Mouse (Mus musculus): ENCODE results near the gene Gng5.

Gene Gng5

GRCm38 (mm10) chr3:146499431-146500002 is at the start of gene Gng5, which contains the start of gene Spata1:
TSS of gene Gng5 (plus strand) at chr3:146499807.
TSS of gene Spata1 (minus strand) at chr3:146499753.
- in situ Hi-C loops (cut with MboI): loop anchor here (25.0 kb wide), 1 partner anchor 1387 kb away; the partner anchor contains the start of gene Odf2l

- in situ Hi-C loops (cut with MboI): no loop called here
Measured at GRCm38 (mm10) chr3:146450371-146450841, 49.2 kb upstream of the Gng5 start.

- in situ Hi-C loops (cut with MboI): no loop called here
Measured at GRCm38 (mm10) chr3:146451375-146451774, 48.2 kb upstream of the Gng5 start.

- in situ Hi-C loops (cut with MboI): no loop called here
Measured at GRCm38 (mm10) chr3:146462939-146463338, 36.7 kb upstream of the Gng5 start.

- in situ Hi-C loops (cut with MboI): no loop called here
Measured at GRCm38 (mm10) chr3:146469226-146469625, 30.4 kb upstream of the Gng5 start.

GRCm38 (mm10) chr3:146472657-146473056 is 26.9 kb upstream of the Gng5 start:
- in situ Hi-C loops (cut with MboI): no loop called here

- in situ Hi-C loops (cut with MboI): no loop called here
Measured at GRCm38 (mm10) chr3:146473741-146474140, 25.9 kb upstream of the Gng5 start.

- in situ Hi-C loops (cut with MboI): no loop called here
Measured at GRCm38 (mm10) chr3:146474428-146474827, 25.2 kb upstream of the Gng5 start.

- in situ Hi-C loops (cut with MboI): no loop called here
Measured at GRCm38 (mm10) chr3:146482044-146482443, 17.6 kb upstream of the Gng5 start.

GRCm38 (mm10) chr3:146486464-146486863 is 13.1 kb upstream of the Gng5 start:
- in situ Hi-C loops (cut with MboI): no loop called here

GRCm38 (mm10) chr3:146494941-146495340 is 4.7 kb upstream of the Gng5 start:
- in situ Hi-C loops (cut with MboI): no loop called here

GRCm38 (mm10) chr3:146498989-146499388 is 618 bp upstream of the Gng5 start:
- in situ Hi-C loops (cut with MboI): no loop called here

- in situ Hi-C loops (cut with MboI): loop anchor here (25.0 kb wide), 1 partner anchor 1388 kb away; the partner anchor contains the start of gene Odf2l
Measured at GRCm38 (mm10) chr3:146500003-146500809, 599 bp downstream of the Gng5 start.

- in situ Hi-C loops (cut with MboI): loop anchor here (25.0 kb wide), 1 partner anchor 1389 kb away; the partner anchor contains the start of gene Odf2l
Measured at GRCm38 (mm10) chr3:146500810-146501201, 1.2 kb downstream of the Gng5 start.

GRCm38 (mm10) chr3:146501601-146502123 is 2.1 kb downstream of the Gng5 start:
- in situ Hi-C loops (cut with MboI): loop anchor here (25.0 kb wide), 1 partner anchor 1389 kb away; the partner anchor contains the start of gene Odf2l

- in situ Hi-C loops (cut with MboI): loop anchor here (25.0 kb wide), 1 partner anchor 1394 kb away; the partner anchor contains the start of gene Odf2l
Measured at GRCm38 (mm10) chr3:146506711-146507110, 7.1 kb downstream of the Gng5 start.

- in situ Hi-C loops (cut with MboI): loop anchor here (25.0 kb wide), 1 partner anchor 1408 kb away; the partner anchor contains the start of gene Odf2l
Measured at GRCm38 (mm10) chr3:146520226-146520797, 20.7 kb downstream of the Gng5 start.

- in situ Hi-C loops (cut with MboI): loop anchor here (25.0 kb wide), 1 partner anchor 1409 kb away; the partner anchor contains the start of gene Odf2l
Measured at GRCm38 (mm10) chr3:146520798-146521651, 21.4 kb downstream of the Gng5 start, which contains the start of gene Rpf1. TSS of gene Rpf1 (minus strand) at chr3:146521429.

GRCm38 (mm10) chr3:146521652-146522020 is 22.0 kb downstream of the Gng5 start:
- in situ Hi-C loops (cut with MboI): loop anchor here (25.0 kb wide), 1 partner anchor 1409 kb away; the partner anchor contains the start of gene Odf2l

- in situ Hi-C loops (cut with MboI): no loop called here
Measured at GRCm38 (mm10) chr3:146528335-146528734, 28.7 kb downstream of the Gng5 start.

GRCm38 (mm10) chr3:146534986-146535385 is 35.4 kb downstream of the Gng5 start:
- in situ Hi-C loops (cut with MboI): no loop called here
